Mouse (Mus musculus): Measurements from ENCODE around the gene Clybl. TPM values are rescaled to one million over a fixed set of nuclear protein-coding genes. Genes with fewer than 3 reads are reported as not detected.
A peak's percentile ranks its signal among the peaks of the same experiment; 100 is the strongest.

The Clybl gene
- total RNA-seq, 2 experiments from 2014 or later: 17.9 to 23.4 TPM

DNA sequence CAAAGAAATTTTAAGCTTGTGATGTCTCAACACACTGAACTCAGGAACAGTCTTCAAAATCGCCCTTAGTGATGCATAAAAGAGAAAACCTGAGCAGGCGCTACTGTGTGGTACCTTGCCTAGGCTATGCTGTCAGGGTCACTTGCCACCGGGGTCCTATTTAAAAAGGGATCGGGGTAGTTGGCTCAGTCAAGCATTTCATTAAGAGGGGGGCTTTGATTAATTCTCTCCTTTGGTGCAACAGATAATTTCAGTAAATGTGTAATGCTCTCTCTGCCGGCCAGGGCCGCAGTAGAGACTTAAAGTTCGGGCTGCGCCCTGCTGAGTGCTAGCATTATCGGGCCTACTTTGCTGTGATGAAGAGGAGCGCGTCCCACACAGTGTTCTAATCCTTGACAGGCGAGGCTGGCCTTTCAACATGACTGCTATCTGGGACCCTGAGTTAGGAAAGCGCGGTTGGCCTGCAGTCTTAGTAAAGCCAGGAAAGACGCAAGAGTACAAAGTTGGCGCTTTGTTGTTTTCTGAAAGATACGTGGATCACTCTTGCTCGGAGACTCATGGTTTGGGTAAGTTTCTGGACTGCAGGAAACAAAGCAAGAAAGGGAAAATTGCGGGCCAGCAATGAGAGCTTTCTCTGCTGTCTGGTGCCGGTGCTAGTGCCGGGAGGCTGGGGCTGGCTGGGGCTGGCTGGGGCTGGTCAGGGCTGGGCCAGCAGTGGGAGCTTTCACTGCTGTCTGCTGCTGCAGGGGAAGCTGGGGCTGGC, 99.0 kb downstream of the Clybl start:
- intact Hi-C loops (cut with DNase I): no loop called here
- no peak for DNase-seq (ENCODE audit: low spot score in 2 of 2)

GRCm38 (mm10) chr14:122281072-122281634, 99.6 kb downstream of the Clybl start:
- no peak for DNase-seq (ENCODE audit: low spot score in 2 of 2)

DNA sequence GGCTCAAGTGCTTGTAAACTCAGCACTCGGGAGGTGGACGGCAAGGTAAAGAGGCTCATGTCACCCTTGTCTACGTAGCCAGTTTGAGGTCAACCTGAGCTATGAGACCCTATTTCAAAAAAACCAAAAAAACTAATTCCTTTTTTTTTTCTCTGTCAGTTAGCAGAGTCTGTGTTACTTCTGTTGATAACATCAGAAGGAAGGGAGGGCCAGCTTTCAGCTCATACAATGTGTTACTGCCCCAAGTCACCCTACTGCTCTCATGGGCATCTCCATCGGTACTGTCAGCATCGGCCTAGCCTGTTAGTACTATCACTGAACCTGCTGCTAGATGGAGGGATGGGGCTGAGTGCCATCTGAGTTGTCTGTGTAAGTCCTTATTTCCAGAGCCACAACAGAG, 102.5 kb downstream of the Clybl start:
- intact Hi-C loops (cut with DNase I): no loop called here
- no peak for DNase-seq (ENCODE audit: low spot score in 2 of 2)

More at GRCm38 (mm10) chr14:122281072-122281634, 99.6 kb downstream of the Clybl start:
- intact Hi-C loops (cut with DNase I): no loop called here

DNA sequence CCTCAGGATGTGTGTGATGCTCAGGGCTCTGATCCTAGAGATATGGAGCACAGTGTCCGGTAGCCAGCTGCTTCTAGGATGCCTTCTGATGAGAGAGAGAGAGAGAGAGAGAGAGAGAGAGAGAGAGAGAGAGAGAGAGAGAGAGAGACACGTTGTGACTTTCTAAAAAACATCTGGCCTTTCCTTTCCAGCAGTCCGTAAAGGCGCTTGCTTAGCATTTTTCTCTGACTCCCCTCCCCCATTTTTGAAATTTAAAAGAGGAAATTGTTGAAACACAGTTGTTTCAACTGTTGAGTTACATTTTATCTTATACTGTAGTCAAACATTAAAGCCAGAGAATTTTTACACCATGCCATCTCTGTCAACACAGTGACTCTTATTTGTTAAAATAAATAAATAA, 114.9 kb downstream of the Clybl start:
- DNase-seq (ENCODE audit: low spot score in 2 of 2): no peak
- intact Hi-C loops (cut with DNase I): no loop called here

DNA sequence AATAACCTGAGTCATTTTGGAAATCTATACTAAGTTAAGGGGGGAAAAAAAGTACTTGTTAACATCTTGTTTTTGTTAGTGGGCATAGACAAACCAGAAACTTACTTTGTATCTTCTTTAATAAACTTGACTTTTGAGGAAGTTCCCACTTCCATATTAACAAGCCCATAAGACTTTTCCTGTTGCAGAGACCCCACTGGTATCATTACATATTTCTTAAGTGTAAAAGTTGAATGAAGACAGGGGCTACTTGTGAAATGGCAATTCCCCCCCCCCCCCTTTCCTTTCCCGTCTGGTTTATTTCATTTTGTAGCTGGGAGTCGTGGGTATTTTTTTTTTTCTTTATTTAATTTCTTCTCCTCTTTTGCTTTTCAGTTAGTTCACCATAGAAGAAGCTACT, 115.4 kb downstream of the Clybl start:
- intact Hi-C loops (cut with DNase I): no loop called here
- DNase-seq (ENCODE audit: low spot score in 2 of 2): no peak

DNA sequence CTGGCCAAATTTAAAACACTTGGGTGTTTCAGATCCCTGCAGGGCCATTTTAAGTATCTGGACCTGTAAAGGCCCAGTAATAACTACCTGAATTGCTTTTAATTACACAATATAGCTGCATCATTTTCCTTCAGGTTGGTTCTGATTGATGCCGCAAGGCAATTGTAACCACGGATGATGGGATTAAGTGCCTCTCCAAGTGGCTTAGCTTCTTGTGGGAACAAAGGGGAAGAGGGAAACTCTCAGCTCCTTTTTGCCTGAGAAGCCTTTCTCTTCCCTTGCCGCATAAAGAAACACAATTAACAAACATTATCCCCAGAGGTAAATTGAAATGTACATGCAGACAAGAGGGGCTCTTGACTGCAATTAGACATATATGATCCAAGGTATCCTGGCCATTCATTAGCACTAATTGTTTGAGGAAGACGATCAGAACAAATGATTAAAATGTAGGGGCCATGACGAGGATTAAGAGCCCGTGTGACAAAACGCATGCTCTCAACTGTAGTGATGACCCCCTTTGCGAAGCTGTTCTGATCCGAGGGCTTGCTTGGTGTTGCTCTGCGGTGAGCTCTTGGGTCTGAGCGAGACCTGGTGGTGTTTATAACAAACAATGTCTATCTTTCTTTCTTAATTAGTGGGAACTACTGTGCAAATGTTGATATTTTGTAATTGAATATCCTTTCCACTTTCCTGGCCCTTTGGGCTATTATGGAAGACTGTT, 116.0 kb downstream of the Clybl start:
- intact Hi-C loops (cut with DNase I): no loop called here

DNA sequence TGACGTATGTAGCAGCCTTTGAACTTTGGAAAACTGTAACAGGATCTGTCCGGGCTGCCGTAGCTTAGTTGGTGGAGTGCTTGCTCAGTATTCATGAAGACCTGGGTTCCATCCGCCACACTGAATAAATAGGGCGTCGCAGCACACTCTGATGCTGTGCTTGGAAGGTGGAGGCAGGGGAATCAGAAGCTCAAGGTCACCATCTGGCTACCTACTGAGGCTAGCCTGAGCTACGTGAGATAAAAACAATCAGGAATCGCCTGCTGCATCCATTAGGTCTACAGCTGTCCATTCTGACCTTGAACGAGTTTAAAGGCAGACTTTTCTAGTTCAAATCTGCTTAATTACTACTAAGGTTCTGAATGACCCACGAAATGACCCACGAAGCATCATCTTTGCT, 118.8 kb downstream of the Clybl start:
- intact Hi-C loops (cut with DNase I): no loop called here

More for the DNA sequence above, 116.0 kb downstream of the Clybl start:
- DNase-seq (ENCODE audit: low spot score in 2 of 2): no peak

GRCm38 (mm10) chr14:122303821-122304220, 122.3 kb downstream of the Clybl start:
- intact Hi-C loops (cut with DNase I): loop anchor here (2.0 kb wide), 1 partner anchor 25 kb away; no protein-coding TSS in a partner anchor
- no peak for DNase-seq (ENCODE audit: low spot score in 2 of 2)

More for the DNA sequence above, 118.8 kb downstream of the Clybl start:
- DNase-seq (ENCODE audit: low spot score in 2 of 2): no peak

- intact Hi-C loops (cut with DNase I): loop anchor here (2.0 kb wide), 1 partner anchor 24 kb away; no protein-coding TSS in a partner anchor
- peak; percentile 26 to 42 for DNase-seq (ENCODE audit: low spot score in 2 of 2)
Observed at GRCm38 (mm10) chr14:122305132-122305531, 123.6 kb downstream of the Clybl start.

- DNase-seq (ENCODE audit: low spot score in 2 of 2): no peak
- intact Hi-C loops (cut with DNase I): no loop called here
Observed at GRCm38 (mm10) chr14:122312415-122312814, 130.9 kb downstream of the Clybl start.

DNA sequence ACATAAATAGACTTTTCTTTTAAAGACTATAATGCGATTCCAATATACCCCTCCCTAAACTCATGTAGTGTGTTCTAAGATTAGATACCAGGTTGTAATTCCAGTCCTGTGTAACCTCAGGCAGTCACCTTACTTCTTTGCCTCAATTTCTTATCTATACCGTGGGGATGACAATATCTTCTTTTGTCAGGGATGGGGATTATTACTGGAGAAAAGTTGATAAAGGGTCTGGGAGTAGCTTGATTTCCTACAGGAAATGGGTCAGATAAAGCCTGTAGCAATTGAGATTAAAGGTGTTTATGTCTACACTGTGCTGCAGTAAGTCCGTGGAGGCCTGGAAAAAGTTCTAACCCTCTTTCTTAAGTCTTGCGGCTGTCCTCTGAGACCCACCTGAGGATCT, 131.8 kb downstream of the Clybl start:
- DNase-seq (ENCODE audit: low spot score in 2 of 2): no peak
- intact Hi-C loops (cut with DNase I): no loop called here

GRCm38 (mm10) chr14:122315743-122316142, 134.2 kb downstream of the Clybl start:
- intact Hi-C loops (cut with DNase I): no loop called here
- DNase-seq (ENCODE audit: low spot score in 2 of 2): no peak

DNA sequence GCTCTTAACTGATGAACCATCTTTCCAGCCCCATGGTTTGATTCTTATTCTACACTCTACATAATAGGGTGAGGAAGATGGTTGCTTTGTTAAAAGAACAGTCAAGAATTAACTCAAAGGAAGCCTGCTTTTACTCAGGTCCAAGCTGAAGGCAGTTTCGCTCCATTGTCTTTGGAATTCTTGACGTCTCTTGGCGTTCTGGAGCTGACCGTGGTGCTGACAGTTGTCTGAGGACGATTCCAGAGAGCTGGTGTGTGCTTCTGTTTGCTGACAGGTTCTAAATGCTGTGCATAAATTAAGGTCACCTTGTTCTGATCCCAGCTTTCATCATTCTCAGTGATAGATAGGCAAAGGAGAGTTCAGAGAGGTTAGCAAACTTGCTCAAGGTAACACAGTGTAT, 140.6 kb downstream of the Clybl start:
- DNase-seq (ENCODE audit: low spot score in 2 of 2): no peak
- intact Hi-C loops (cut with DNase I): no loop called here

DNA sequence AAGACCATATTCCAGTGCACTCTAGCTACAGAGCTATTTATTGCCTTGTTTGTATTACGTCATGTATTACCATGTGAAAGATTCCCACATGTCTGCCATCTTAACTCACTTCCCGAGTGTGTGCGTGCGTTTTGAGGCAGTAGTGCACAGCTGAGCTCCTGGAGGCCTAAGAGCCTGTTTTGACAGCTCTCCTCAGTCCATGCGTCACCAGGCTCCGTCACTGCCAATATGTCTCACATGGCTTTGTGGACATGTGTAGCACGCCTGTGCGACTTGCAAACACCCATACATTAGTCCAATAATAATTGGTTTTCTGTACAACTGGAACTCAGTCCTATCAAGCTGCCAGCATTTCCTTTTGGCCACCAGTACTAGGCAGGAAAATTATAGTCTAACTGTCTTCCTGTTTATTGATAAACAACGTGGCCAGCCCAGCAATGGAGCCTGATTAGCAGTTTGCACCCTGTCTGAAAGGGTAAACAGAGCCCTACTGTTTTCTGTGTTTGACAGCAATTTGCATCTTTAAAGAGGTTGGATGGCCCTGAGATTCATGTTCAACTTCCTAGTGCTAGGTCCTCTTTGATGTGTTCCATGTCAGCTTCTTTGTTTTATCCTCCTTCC, 142.4 kb downstream of the Clybl start:
- intact Hi-C loops (cut with DNase I): no loop called here

GRCm38 (mm10) chr14:122330136-122330535, 148.6 kb downstream of the Clybl start:
- DNase-seq (ENCODE audit: low spot score in 2 of 2): no peak
- intact Hi-C loops (cut with DNase I): no loop called here

More for the DNA sequence above, 142.4 kb downstream of the Clybl start:
- DNase-seq (ENCODE audit: low spot score in 2 of 2): no peak

DNA sequence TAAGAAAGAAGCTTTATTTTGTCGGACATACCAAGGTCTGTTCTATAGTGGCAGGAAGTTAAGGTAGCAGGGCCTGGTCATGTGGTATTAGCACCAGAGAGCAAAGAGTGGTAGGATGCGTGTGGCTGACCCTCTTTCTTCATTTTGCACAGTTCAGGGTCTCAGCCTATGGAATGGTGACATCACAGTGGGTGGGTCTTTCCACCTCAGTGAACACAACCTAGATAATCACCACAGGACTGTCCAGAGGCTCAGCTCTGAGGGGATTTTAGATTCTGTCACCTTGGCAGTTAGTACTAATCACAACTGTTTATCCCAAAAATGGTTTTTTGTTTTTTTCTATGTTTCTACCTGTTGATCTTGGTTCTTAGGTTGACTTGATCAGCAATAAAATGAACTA, 149.2 kb downstream of the Clybl start:
- intact Hi-C loops (cut with DNase I): no loop called here

DNA sequence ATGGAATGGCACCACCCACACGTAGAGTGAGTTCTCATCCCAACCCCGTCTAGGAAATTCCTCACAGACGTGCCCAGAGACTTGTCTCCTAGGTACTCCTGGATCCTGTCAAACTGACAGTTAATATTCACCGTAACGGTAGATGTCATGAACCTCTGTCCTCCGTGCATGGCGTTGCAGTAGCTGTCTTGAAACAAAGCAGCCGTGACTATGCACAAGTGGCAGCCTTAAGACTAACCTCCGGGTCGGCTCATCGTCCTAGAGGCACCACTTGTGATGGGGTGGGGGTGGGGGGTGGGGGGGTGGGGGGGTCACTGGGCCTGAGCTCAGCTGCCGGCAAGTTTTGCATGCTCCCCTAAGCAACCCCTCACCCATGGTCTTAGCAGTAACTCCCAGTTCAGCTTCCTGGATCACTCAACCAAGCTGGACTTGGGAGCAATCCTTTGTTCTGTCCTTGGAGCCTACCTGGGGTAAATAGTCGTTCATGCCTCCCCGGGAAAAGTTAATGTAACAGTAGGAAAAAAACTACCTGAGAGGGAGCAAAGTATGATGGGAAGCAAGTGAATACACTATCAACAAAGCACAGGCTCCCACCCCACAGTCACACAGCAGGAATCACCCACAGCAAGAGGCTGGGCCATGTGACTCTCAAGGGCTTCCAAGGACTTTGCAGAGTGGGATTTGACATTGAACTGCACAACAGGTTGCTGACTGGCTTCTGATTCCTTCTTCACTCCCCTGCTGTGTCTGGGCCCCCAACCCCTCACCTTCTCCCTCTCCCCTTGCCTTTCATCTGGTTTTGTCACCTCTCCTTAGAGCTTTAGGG, 150.3 kb downstream of the Clybl start:
- intact Hi-C loops (cut with DNase I): no loop called here
- DNase-seq (ENCODE audit: low spot score in 2 of 2): no peak

More for the DNA sequence above, 149.2 kb downstream of the Clybl start:
- no peak for DNase-seq (ENCODE audit: low spot score in 2 of 2)

DNA sequence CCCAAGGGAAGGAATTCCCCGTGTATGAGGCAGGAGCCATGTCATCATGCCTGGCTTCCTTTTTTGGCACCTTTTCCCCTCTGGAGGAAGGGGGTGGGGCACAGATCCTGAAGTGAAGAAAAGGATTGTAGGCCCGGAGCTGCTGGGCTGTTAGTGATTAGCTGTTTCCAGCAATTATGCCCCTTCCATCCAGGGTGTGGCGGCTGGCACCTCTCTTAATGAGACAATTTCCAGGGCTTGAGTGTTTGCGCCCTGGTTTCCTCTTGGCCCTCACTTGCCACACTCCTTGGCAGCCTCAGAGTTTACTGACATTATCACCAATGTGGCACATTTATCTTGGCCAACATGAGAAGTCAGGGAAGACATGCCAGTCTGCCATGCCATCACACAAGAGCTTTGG, 155.5 kb downstream of the Clybl start:
- DNase-seq (ENCODE audit: low spot score in 2 of 2): no peak
- intact Hi-C loops (cut with DNase I): no loop called here

GRCm38 (mm10) chr14:122338784-122339183, 157.3 kb downstream of the Clybl start:
- peak in 1 of 2 experiments; percentile 7 for DNase-seq (ENCODE audit: low spot score in 2 of 2)
- intact Hi-C loops (cut with DNase I): no loop called here

Measured in left cerebral cortex, postnatal 14 days (tissue).